ENCODE assay signal across 8 mouse cellular contexts in genomic region chr8:111393391-111394363, GRCm38 (mm10). TPM values are rescaled to one million over a fixed set of nuclear protein-coding genes. Genes with fewer than 3 reads are reported as not detected.
A peak's percentile ranks its signal among the peaks of the same experiment; 100 is the strongest.
DNase-seq lines count a peak whose midpoint lies in the region; ATAC-seq lines count a peak whose summit lies in the region.

Fa2h (minus strand) TSS chr8:111393824.

- intact Hi-C loops in heart, postnatal 36 days (cut with DNase I): no loop called here

- H3K27me3 ChIP-seq in lung, embryonic 15.5 days: peaks cover 57% of the 10 kb centered on the region

- H3K4me2 ChIP-seq in lung, embryonic 15.5 days: peak within 1 kb of the TSS; percentile 90

- H3K9me3 ChIP-seq in lung, embryonic 15.5 days: no peaks in the 10 kb centered on the region

- peak; percentile 95 for ATAC-seq in lung, embryonic 15.5 days (ENCODE audit: borderline replicate concordance, extremely low read depth, low FRiP score, low TSS enrichment)

- DNase-seq in MEL-GATA-1-ER (ENCODE audit: extremely low read depth, low read depth): peak; percentile 21
- peak; percentile 78 for DNase-seq in cerebellum, adult 8-10 months
- peak; percentile 77 for DNase-seq in forelimb bud, embryonic 11.5 days (ENCODE audit: low read depth, low spot score)
- peak; percentile 60 to 61 for DNase-seq in heart, postnatal 36 days
- DNase-seq in layer of hippocampus, adult 8-10 months (ENCODE audit: low spot score in 2 of 2): peak; percentile 52 to 61
- peak; percentile 58 for DNase-seq in ovary, postnatal 14 days (ENCODE audit: low spot score)
- DNase-seq in thymus, postnatal 0 days (ENCODE audit: low spot score): peak; percentile 36

- H3K36me3 ChIP-seq in lung, embryonic 15.5 days: no peaks in the 10 kb centered on the region

- H3K9ac ChIP-seq in lung, embryonic 15.5 days: peak within 1 kb of the TSS; percentile 34

- WGBS in lung, embryonic 15.5 days: under 1% methylated on average over 60 of the region's 71 CpGs

- H3K4me3 ChIP-seq in lung, embryonic 15.5 days: peak within 1 kb of the TSS; percentile 49

- peaks cover 12% of the 10 kb centered on the region for H3K4me1 ChIP-seq in lung, embryonic 15.5 days

- no peak within 1 kb of the TSS for H3K27ac ChIP-seq in lung, embryonic 15.5 days

RNA-seq across cellular contexts. Expression of gene Fa2h, which starts in this region (rescaled TPM):
- total RNA-seq in heart, postnatal 36 days (2021): under 1 TPM; 0.16 to 0.19 TPM
- total RNA-seq in layer of hippocampus, adult 8-10 months (2022): 10 to 100 TPM; 22.2 to 31.0 (median 25.0) TPM
- 0.17 and 0.39 TPM in 2 replicates for polyA plus RNA-seq in lung, embryonic 15.5 days (2015; fragmentation: Nextera tagmentation; extraction: Ambion mirVana)
- 0.07 and 0.13 TPM in 2 replicates for polyA plus RNA-seq in thymus, postnatal 0 days (2015; fragmentation: Nextera tagmentation; extraction: Ambion mirVana)

Comparison
In these comparisons a context has a peak if more than half of its experiments do, and no peak if none do; other contexts are left out.
1. RNA of gene Fa2h (total RNA-seq): 22.2 to 31.0 TPM in layer of hippocampus, adult 8-10 months; 0.16 to 0.19 TPM in heart, postnatal 36 days; every median in the first group is over 10 times any median in the second.
2. Peak in DNase-seq in heart, postnatal 36 days; RNA of the gene not detected or under 1 TPM.
3. Peak in ATAC-seq, H3K4me3 ChIP-seq, H3K9ac ChIP-seq and H3K4me2 ChIP-seq in lung, embryonic 15.5 days; RNA of the gene not detected or under 1 TPM.
4. Peak in DNase-seq in thymus, postnatal 0 days; RNA of the gene not detected or under 1 TPM.
5. DNase-seq: peak in every context shown above with its lines; median percentile 78 in cerebellum, adult 8-10 months; 77 in forelimb bud, embryonic 11.5 days; 60 in heart, postnatal 36 days; 58 in ovary, postnatal 14 days; 56 in layer of hippocampus, adult 8-10 months; 36 in thymus, postnatal 0 days; 21 in MEL-GATA-1-ER.